Mouse (Mus musculus): ENCODE measurements around the gene Hace1. TPM values are rescaled to one million over a fixed set of nuclear protein-coding genes. Genes with fewer than 3 reads are reported as not detected.
A peak's percentile ranks its signal among the peaks of the same experiment; 100 is the strongest.
"Not testable (repeated sequence)": the region's sequence is repeated elsewhere in the genome, so short reads cannot be mapped to it uniquely, and the experiment has no call there.

The Hace1 gene
- 7.6 and 11.2 TPM in 2 replicates for polyA plus RNA-seq (2012; rRNA removed)

DNA sequence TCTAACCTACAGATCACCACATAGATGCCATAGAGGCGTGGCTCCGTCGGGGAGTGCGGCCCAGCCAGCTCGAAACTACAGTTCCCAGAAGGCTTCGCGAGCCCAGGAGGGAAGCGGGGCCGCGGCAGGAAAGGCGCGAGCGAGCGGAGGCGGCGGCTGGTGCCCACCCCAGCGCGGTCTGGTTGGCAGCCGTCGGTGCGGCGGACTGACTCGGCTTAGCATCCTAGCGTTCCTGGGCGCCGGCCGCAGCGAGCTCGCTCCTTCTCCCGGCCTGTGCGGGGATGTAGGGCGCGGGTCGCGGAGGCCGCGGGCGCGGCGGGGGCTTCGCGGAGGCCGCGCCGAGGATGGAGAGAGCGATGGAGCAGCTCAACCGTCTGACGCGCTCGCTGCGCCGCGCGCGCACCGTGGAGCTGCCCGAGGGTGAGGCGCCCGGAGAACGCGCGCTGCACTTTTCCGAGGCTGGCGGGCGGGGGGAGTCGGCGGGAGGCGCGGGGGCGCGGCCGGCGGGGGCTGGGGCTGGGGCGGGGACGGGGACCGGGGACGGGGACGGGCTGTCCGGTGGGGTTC lies at the start of gene Hace1:
Hace1 (plus strand) TSS at position 99 of the 567 bp plus-strand sequence.
- peak within 1 kb of the TSS; percentile 95 for H3K4me3 ChIP-seq (replicated peaks; ENCODE audit: extremely low read depth, low read depth, low read length)
- DNase-seq: peak; percentile 80
- TF ChIP-seq POLR2A (IDR thresholded peaks at IDR 0.05; ENCODE audit: borderline replicate concordance, extremely low read depth, low read depth, low read length): peak; percentile 57; the same call in 1 of the 2 replicates
- TF ChIP-seq CTCF (IDR thresholded peaks at IDR 0.05; ENCODE audit: insufficient read depth, low read length): no peak
- H3K4me1 ChIP-seq (ENCODE audit: control insufficient read depth, insufficient read depth, low read length): no peaks in the 10 kb centered on the region; the same call in 1 of the 2 replicates
- WGBS: under 1% methylated on average over 66 of the region's 79 CpGs

GRCm38 (mm10) chr10:45537334-45537733 lies 40.3 kb upstream of the Hace1 start:
- H3K4me1 ChIP-seq (ENCODE audit: control insufficient read depth, insufficient read depth, low read length); DNase-seq; H3K4me3 ChIP-seq (replicated peaks; ENCODE audit: extremely low read depth, low read depth, low read length): not testable (repeated sequence)
- WGBS: 94% methylated on average over 16 of the region's 16 CpGs

DNA sequence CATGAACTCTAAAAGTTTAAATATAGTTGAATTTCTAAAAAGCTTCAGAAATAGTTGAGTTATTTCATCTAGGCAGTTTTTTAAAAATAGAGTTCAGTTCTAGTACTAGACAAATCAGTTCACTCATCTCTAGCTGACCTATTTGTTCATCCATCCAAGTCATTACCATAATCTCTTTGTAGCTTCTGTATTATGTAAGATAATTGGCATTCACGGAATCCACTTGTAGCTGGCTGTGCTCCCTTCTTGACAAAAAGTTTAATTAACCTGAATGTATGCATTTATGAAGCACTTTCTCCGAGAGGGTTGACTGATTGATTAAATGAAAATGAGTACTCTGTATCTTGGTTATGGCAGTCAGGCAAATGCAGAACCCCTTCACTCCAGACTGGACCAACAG lies 34.9 kb upstream of the Hace1 start:
- TF ChIP-seq POLR2A (IDR thresholded peaks at IDR 0.05; ENCODE audit: borderline replicate concordance, extremely low read depth, low read depth, low read length): no peak
- TF ChIP-seq CTCF (IDR thresholded peaks at IDR 0.05; ENCODE audit: insufficient read depth, low read length): no peak
- H3K4me1 ChIP-seq (ENCODE audit: control insufficient read depth, insufficient read depth, low read length): no peaks in the 10 kb centered on the region
- no peak overlapping the region for H3K4me3 ChIP-seq (replicated peaks; ENCODE audit: extremely low read depth, low read depth, low read length)
- WGBS: 52% methylated on average over 2 of the region's 2 CpGs
- no peak for DNase-seq

DNA sequence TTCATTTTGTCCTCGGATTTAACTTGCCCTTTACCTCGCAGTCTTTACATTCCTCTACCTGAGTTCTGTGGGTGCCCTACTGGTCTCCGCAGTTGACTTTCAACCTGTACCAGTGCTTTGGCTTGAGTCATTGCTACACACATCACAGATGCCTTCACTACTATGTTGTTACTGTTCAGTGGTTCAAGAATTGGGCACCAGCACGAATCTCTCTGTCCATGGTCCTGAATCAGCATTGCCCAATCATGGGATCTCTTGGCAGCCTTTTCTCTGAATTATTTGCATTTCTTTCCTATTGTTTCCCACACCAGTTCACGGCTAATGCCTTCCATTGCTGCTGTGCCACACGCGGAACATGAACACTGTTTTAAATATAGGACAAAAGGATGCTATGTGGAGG lies 30.8 kb upstream of the Hace1 start:
- TF ChIP-seq POLR2A (IDR thresholded peaks at IDR 0.05; ENCODE audit: borderline replicate concordance, extremely low read depth, low read depth, low read length) (no peak), CTCF (IDR thresholded peaks at IDR 0.05; ENCODE audit: insufficient read depth, low read length) (no peak)
- peak; percentile 3 for DNase-seq
- Histone ChIP-seq H3K4me1 (ENCODE audit: control insufficient read depth, insufficient read depth, low read length) (no peaks in the 10 kb centered on the region), H3K4me3 (replicated peaks; ENCODE audit: extremely low read depth, low read depth, low read length) (no peak overlapping the region)
- WGBS: 40% methylated on average over 7 of the region's 7 CpGs

DNA sequence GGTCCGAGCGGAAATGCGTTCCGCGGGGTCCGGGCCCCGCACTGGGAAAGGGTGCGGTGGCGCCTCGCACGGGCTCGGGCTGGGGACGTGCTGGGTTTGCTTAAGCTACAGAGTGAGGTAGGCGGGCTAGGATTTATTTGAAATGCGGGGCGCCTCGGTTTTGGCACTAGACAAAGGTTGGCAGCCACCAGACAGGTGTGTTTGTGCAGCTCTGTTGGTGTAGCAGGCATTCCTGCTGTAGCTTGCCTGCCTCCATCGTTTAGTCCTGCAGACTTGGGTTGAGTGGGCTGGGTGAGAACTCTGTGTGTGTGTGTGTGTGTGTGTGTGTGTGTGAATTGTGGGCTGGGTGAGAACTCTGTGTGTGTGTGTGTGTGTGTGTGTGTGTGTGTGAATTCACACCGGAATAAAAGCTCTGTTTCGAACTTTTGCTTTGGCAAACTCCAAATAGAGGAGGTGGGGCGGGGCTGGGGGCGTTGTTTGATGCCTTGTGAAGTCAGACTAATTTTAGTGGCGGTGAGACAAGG lies 731 bp downstream of the Hace1 start:
- H3K4me3 ChIP-seq (replicated peaks; ENCODE audit: extremely low read depth, low read depth, low read length): peak overlapping the region; percentile 95
- TF ChIP-seq POLR2A (IDR thresholded peaks at IDR 0.05; ENCODE audit: borderline replicate concordance, extremely low read depth, low read depth, low read length): no peak
- no peaks in the 10 kb centered on the region; the same call in 1 of the 2 replicates for H3K4me1 ChIP-seq (ENCODE audit: control insufficient read depth, insufficient read depth, low read length)
- DNase-seq: peak; percentile 43
- WGBS: 2% methylated on average over 23 of the region's 23 CpGs

- no peaks in the 10 kb centered on the region; the same call in 1 of the 2 replicates for H3K4me1 ChIP-seq (ENCODE audit: control insufficient read depth, insufficient read depth, low read length)
- TF ChIP-seq CTCF (IDR thresholded peaks at IDR 0.05; ENCODE audit: insufficient read depth, low read length) (no peak), POLR2A (IDR thresholded peaks at IDR 0.05; ENCODE audit: borderline replicate concordance, extremely low read depth, low read depth, low read length) (no peak)
- no peak overlapping the region for H3K4me3 ChIP-seq (replicated peaks; ENCODE audit: extremely low read depth, low read depth, low read length)
- WGBS: 67% methylated on average over 1 of the region's 1 CpGs
- no peak for DNase-seq
Measured at GRCm38 (mm10) chr10:45583310-45583709, 5.7 kb downstream of the Hace1 start.

GRCm38 (mm10) chr10:45583829-45584228 lies 6.2 kb downstream of the Hace1 start:
- Histone ChIP-seq H3K4me1 (ENCODE audit: control insufficient read depth, insufficient read depth, low read length) (no peaks in the 10 kb centered on the region; the same call in 1 of the 2 replicates), H3K4me3 (replicated peaks; ENCODE audit: extremely low read depth, low read depth, low read length) (no peak overlapping the region)
- DNase-seq: no peak
- TF ChIP-seq POLR2A (IDR thresholded peaks at IDR 0.05; ENCODE audit: borderline replicate concordance, extremely low read depth, low read depth, low read length): no peak
- TF ChIP-seq CTCF (IDR thresholded peaks at IDR 0.05; ENCODE audit: insufficient read depth, low read length): no peak
- 95% methylated on average over 6 of the region's 6 CpGs for WGBS

GRCm38 (mm10) chr10:45584311-45585102 lies 6.9 kb downstream of the Hace1 start:
- TF ChIP-seq POLR2A (IDR thresholded peaks at IDR 0.05; ENCODE audit: borderline replicate concordance, extremely low read depth, low read depth, low read length): no peak
- TF ChIP-seq CTCF (IDR thresholded peaks at IDR 0.05; ENCODE audit: insufficient read depth, low read length): no peak
- DNase-seq: no peak
- WGBS: 79% methylated on average over 12 of the region's 12 CpGs
- H3K4me1 ChIP-seq (ENCODE audit: control insufficient read depth, insufficient read depth, low read length): no peaks in the 10 kb centered on the region; the same call in 1 of the 2 replicates
- no peak overlapping the region for H3K4me3 ChIP-seq (replicated peaks; ENCODE audit: extremely low read depth, low read depth, low read length)

DNA sequence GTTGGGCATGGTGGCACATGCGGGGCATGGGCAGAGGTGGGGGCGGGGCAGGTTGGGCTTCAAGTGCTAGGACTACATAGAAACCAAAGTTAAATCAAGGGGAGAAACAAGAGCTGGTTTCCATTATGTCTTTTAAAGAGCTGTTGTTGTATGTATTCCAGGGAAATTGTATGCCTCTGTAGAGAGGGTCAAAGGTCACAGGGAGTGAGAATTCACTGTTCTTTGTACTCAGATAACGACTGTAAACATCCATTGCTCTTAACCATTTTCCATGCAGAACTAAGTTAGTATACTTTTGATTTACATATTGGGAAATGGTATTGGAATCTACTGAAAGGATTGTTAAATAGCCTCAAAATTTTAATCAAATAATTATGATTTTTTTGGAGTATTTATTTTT lies 28.2 kb downstream of the Hace1 start:
- WGBS: 86% methylated on average over 3 of the region's 3 CpGs
- TF ChIP-seq POLR2A (IDR thresholded peaks at IDR 0.05; ENCODE audit: borderline replicate concordance, extremely low read depth, low read depth, low read length) (no peak), CTCF (IDR thresholded peaks at IDR 0.05; ENCODE audit: insufficient read depth, low read length) (no peak)
- no peak for DNase-seq
- no peaks in the 10 kb centered on the region; the same call in 1 of the 2 replicates for H3K4me1 ChIP-seq (ENCODE audit: control insufficient read depth, insufficient read depth, low read length)
- no peak overlapping the region for H3K4me3 ChIP-seq (replicated peaks; ENCODE audit: extremely low read depth, low read depth, low read length)

DNA sequence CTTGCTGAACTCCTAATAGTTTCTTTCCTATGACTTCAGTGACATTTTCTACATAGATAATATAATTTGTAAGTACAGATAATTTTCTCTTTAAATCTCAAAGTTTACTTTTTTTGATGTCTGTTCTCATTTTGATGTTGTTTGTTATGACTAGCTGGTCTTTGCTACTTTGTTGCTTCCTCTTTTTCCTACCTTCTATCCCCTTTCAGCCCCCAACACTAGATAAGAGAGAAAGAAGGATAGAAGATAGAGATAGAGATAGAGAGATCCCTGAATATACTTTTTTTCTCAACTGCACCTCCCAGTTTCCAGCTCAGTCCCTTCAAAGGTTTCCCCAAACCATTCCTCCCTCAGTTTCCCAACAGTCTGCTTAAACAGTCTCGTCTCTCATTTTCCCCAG lies 33.1 kb downstream of the Hace1 start:
- H3K4me3 ChIP-seq (replicated peaks; ENCODE audit: extremely low read depth, low read depth, low read length): no peak overlapping the region
- TF ChIP-seq POLR2A (IDR thresholded peaks at IDR 0.05; ENCODE audit: borderline replicate concordance, extremely low read depth, low read depth, low read length) (no peak), CTCF (IDR thresholded peaks at IDR 0.05; ENCODE audit: insufficient read depth, low read length) (no peak)
- DNase-seq: no peak
- 91% methylated on average over 1 of the region's 1 CpGs for WGBS
- no peaks in the 10 kb centered on the region for H3K4me1 ChIP-seq (ENCODE audit: control insufficient read depth, insufficient read depth, low read length)

All from lung, adult 2 months (tissue).